Mouse (Mus musculus) spleen, adult 2 months (tissue): Measurements from ENCODE around the gene Pitpnb. TPM values are rescaled to one million over a fixed set of nuclear protein-coding genes. Genes with fewer than 3 reads are reported as not detected.

ENCODE experiments used
- DNase-seq, 2 experiments: peaks; one replicate each; pipeline versions ENCODE4 v3.0.0 to v3.0.0-alpha.2; 2012 to 2021; ENCODE audit warnings: low spot score in 2 of 2, low read depth in 1 of 2
- H3K27ac ChIP-seq: fragments of 200-500 bp; 2 replicates; pipeline ENCODE4 v1.5.1; 2012; ENCODE audit warnings: low read length, inconsistent platforms; ENCODE audit not compliant: insufficient read depth
- H3K27me3 ChIP-seq: fragments of 200-500 bp; 2 replicates; pipeline ENCODE4 v1.6.1; 2012; ENCODE audit warnings: mild to moderate bottlenecking, moderate library complexity, low read length, inconsistent platforms; ENCODE audit not compliant: control insufficient read depth, insufficient read depth
- H3K36me3 ChIP-seq: fragments of 200-500 bp; 2 replicates; pipeline ENCODE4 v1.6.1; 2012; ENCODE audit warnings: mild to moderate bottlenecking, low read length, inconsistent platforms; ENCODE audit not compliant: control insufficient read depth, insufficient read depth
- H3K4me1 ChIP-seq: fragments of 200-500 bp; 2 replicates; pipeline ENCODE4 v1.6.1; 2011; ENCODE audit warnings: inconsistent platforms; ENCODE audit not compliant: control insufficient read depth, insufficient read depth, insufficient read length
- H3K4me3 ChIP-seq: fragments of 200-500 bp; 2 replicates; pipeline ENCODE4 v1.5.1; 2011; ENCODE audit warnings: mild to moderate bottlenecking, inconsistent platforms; ENCODE audit not compliant: insufficient read depth, insufficient read length; ENCODE audit errors: extremely low read depth
- CTCF ChIP-seq: fragments of 200-500 bp; IDR thresholded peaks from 2 replicates; pipeline ENCODE4 v1.5.1; 2011; ENCODE audit warnings: mild to moderate bottlenecking, inconsistent platforms; ENCODE audit not compliant: insufficient read depth, insufficient read length, insufficient replicate concordance; ENCODE audit errors: extremely low read depth
- POLR2A ChIP-seq: fragments of 200-500 bp; IDR thresholded peaks from 2 replicates; pipeline ENCODE4 v1.6.1; 2011; ENCODE audit warnings: low read depth, low read length, inconsistent platforms
- WGBS: fragments of 180-500 bp; shearing (Covaris S2); methylation state at CpG from one replicate; pipeline ENCODE4 v1.1.7; 2018; 5-methylcytosine and 5-hydroxymethylcytosine counted together
- polyA plus RNA-seq: library from polyadenylated mRNA; depleted of rRNA; stranded (reverse); fragments of >200 nt; gene quantifications from 2 replicates; pipeline ENCODE4 v1.2.3, GENCODE M21; 2012

Pitpnb gene
- polyA plus RNA-seq, 1 experiment, result 25.5 TPM

DNA sequence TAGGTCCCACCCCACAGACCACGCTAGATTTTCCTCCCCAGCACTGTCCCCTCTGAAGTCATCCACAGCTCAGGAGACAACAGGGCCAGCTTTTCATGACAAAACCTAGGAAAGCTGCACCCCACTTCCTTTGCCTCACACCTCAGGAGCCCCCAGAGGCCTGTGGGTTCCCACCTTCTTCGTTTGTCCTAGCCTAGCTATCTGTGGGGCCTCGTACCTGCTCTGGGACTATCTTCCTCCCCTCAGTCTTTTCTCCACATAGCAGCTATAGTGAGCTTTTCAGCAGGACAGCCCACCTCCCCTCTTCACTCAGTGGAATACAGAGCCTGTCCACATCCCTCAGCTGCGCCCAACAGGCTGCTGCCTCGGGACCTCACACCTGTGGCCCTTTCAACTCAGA lies 32.8 kb upstream of the Pitpnb start:
- WGBS, result 73% methylated on average over 5 of the region's 5 CpGs

DNA sequence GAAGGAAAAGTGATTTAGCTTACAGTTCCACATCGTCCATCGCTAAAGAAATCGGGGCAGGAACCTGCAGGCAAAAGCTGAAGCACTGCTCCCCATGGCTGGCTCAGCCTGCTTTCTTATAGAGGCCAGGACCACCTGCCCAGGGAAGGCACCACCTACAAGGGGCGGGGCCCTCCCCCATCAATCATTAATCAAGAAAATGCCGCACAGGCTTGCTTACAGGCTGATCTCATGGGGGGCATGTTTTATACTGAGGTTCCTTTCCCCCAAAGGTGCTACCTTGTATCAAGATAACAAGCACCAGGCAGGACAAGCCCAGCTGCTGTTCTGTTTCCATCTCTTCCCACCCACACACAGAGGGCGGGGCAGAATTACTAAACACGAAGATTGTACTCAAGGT lies 31.9 kb upstream of the Pitpnb start:
- no peak for TF ChIP-seq CTCF
- TF ChIP-seq POLR2A, result no peak
- DNase-seq, result no peak
- Histone ChIP-seq H3K36me3 (no peaks in the 10 kb centered on the region), H3K4me3 (no peak overlapping the region), H3K27me3 (no peaks in the 10 kb centered on the region), H3K27ac (no peak overlapping the region), H3K4me1 (no peaks in the 10 kb centered on the region)
- 79% methylated on average over 7 of the region's 7 CpGs for WGBS

More for the DNA sequence above, 32.8 kb upstream of the Pitpnb start:
- TF ChIP-seq POLR2A (no peak), CTCF (no peak)
- no peak overlapping the region for H3K27ac ChIP-seq
- no peaks in the 10 kb centered on the region for H3K27me3 ChIP-seq
- H3K36me3 ChIP-seq, result no peaks in the 10 kb centered on the region
- no peak for DNase-seq
- H3K4me3 ChIP-seq, result no peak overlapping the region
- no peaks in the 10 kb centered on the region for H3K4me1 ChIP-seq

DNA sequence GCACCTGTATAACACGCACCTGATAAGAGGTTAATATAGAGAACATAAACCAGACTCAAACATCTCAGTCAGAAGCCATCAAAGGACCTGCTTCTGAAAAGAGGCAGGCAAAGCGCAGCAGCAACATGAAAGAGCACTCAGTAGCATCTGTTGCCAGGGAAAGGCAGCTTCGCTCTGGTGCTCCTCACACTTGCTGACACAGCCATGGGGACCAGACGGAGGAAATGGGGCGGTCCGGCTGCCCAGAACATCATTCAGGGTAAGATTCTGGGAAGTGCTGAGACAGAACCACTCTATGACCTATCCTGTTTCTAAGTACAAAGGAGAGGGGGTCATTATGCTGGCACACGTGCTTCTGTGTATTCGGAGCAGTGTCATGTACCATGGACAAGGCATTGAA lies 29.8 kb upstream of the Pitpnb start:
- TF ChIP-seq CTCF, result no peak
- no peak for TF ChIP-seq POLR2A
- 88% methylated on average over 8 of the region's 8 CpGs for WGBS
- H3K4me1 ChIP-seq, result no peaks in the 10 kb centered on the region
- no peak overlapping the region for H3K4me3 ChIP-seq
- H3K36me3 ChIP-seq, result no peaks in the 10 kb centered on the region
- no peak overlapping the region for H3K27ac ChIP-seq
- DNase-seq, result no peak
- no peaks in the 10 kb centered on the region for H3K27me3 ChIP-seq

DNA sequence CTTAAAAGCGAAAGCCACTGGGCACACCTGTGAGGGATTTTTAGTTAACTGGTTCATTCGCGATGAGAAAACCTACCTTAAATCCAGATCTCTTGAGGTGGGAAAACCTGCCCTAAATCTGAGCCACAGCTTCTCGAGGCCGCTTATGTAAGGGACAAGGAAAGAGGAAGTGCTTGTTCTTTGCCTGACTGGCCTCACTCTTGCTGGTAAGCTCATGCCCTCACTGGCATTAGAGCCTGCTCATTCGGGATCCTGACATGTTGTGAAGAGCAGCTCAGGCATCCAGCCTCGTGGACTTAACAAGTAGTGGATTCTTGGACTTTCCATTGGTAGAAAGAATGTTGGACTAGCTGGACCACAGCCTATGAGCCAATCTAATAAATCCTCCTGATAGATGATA lies 28.8 kb upstream of the Pitpnb start:
- Histone ChIP-seq H3K27me3 (no peaks in the 10 kb centered on the region), H3K4me1 (no peaks in the 10 kb centered on the region), H3K27ac (no peak overlapping the region), H3K4me3 (no peak overlapping the region), H3K36me3 (no peaks in the 10 kb centered on the region)
- DNase-seq, result peak in 1 of 2 experiments; percentile 1
- TF ChIP-seq CTCF, result no peak
- TF ChIP-seq POLR2A, result no peak
- 27% methylated on average over 7 of the region's 7 CpGs for WGBS

DNA sequence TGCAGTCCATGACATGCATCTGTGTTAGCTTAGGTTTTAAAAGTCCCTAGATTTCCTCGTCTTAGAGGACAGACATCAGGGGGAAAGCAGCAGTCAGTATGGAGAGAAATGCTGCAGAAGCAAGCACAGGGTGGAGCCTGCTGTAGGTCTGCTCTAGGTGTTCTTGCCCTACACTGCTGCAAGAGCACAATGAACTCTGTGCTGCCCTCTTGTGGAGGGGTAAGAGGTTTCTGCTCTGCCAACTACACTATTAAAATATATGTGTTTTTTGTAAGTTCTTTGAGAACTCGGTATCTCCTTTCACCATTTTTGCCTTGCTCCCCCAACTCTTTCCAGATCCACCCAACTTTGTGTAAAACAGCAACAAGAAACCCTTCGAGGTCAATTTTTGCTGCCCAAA lies 25.8 kb upstream of the Pitpnb start:
- H3K4me3 ChIP-seq, result no peak overlapping the region
- no peak for DNase-seq
- H3K4me1 ChIP-seq, result no peaks in the 10 kb centered on the region
- TF ChIP-seq POLR2A, result no peak
- TF ChIP-seq CTCF, result no peak
- no peaks in the 10 kb centered on the region for H3K27me3 ChIP-seq
- H3K27ac ChIP-seq, result no peak overlapping the region
- 90% methylated on average over 3 of the region's 3 CpGs for WGBS
- no peaks in the 10 kb centered on the region for H3K36me3 ChIP-seq

DNA sequence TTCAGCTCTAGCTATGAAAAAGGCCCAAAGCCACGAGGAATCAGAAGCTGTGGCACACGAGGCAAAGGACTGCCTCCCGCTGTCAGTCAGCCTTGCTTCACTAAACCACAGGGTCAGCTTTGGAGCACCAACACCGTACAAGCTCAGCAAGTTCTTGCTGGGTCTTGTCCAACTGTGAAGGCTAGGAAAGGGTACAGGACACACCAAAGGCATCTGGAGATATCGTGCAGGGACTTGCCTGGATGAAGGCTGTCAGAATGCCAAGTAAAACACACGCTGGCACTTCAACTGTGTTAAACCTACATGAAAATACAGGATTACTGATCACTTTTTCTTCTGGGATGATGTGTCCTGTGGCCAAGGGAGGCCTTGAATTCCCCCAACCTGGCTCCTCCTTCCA lies 20.4 kb upstream of the Pitpnb start:
- DNase-seq, result no peak
- no peaks in the 10 kb centered on the region for H3K36me3 ChIP-seq
- no peak overlapping the region for H3K27ac ChIP-seq
- no peak for TF ChIP-seq CTCF
- TF ChIP-seq POLR2A, result no peak
- H3K27me3 ChIP-seq, result no peaks in the 10 kb centered on the region
- WGBS, result 63% methylated on average over 6 of the region's 6 CpGs
- no peaks in the 10 kb centered on the region for H3K4me1 ChIP-seq
- H3K4me3 ChIP-seq, result no peak overlapping the region

DNA sequence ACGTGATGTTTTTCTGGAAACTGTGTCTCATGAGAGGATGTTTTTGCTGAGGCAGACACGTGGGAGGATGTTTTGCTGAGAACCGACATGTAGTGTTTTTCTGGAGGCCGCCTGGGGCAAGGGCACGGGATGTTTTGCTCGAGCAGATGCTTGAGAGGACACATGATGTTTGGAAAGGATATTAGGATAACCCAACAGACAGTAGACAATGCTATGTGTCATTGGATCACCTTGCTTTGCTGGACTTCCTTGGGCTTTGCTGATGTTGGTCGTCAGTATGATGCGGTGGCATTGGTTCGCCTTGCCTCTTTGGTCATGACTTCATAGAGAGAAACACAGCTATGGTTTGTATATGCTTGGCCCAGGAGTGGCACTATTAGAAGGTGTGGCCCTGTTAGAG lies 16.7 kb upstream of the Pitpnb start:
- WGBS, result 88% methylated on average over 9 of the region's 9 CpGs
- Histone ChIP-seq H3K36me3 (no peaks in the 10 kb centered on the region), H3K27ac (no peak overlapping the region), H3K4me3 (no peak overlapping the region), H3K4me1 (no peaks in the 10 kb centered on the region), H3K27me3 (no peaks in the 10 kb centered on the region)
- no peak for DNase-seq
- TF ChIP-seq CTCF, result no peak

DNA sequence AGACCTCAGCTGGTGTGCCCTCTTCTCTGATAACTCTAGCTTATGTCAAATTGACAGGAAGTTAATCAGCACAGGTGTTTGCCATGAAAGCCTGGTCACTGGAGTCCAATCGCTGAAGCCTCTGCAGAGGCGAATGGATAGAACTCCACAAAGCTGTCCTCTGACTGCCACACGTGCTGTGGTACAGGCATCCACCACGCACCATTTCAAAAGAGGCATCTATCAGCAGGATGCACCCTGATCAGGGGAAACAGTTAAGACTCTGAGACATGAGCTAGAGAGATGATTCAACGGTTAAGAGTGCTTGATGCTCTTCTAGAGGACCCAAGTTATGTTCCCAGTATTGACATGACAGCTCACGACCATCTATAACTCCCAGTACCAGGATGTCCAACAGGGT lies 15.5 kb upstream of the Pitpnb start:
- Histone ChIP-seq H3K4me3 (no peak overlapping the region), H3K36me3 (no peaks in the 10 kb centered on the region), H3K27me3 (no peaks in the 10 kb centered on the region), H3K4me1 (no peaks in the 10 kb centered on the region), H3K27ac (no peak overlapping the region)
- DNase-seq, result no peak
- 92% methylated on average over 6 of the region's 6 CpGs for WGBS
- TF ChIP-seq POLR2A (no peak), CTCF (no peak)
